Mouse (Mus musculus): ENCODE measurements around the gene Stil. TPM values are rescaled to one million over a fixed set of nuclear protein-coding genes. Genes with fewer than 3 reads are reported as not detected.

The Stil gene
- polyA plus RNA-seq, 1 experiment from 2014 or later, result 13.5 TPM

- Histone ChIP-seq H3K4me2 (no peak overlapping the region), H3K4me1 (replicated peaks) (no peaks in the 10 kb centered on the region; the same call in 1 of the 2 replicates), H3K9ac (no peak overlapping the region), H3K4me3 (no peak overlapping the region), H3K36me3 (no peaks in the 10 kb centered on the region), H3K9me3 (replicated peaks) (no peaks in the 10 kb centered on the region), H3K27me3 (replicated peaks) (peaks cover 63% of the 10 kb centered on the region), H3K27ac (ENCODE audit: poor library complexity, severe bottlenecking) (no peak overlapping the region)
- 19% methylated on average over 6 of the region's 6 CpGs for WGBS
- no peak for ATAC-seq (ENCODE audit: insufficient number of reproducible peaks, low FRiP score)
These were observed 85.7 kb downstream of the Stil start for GRCm38 (mm10) chr4:115085522-115086095.

DNA sequence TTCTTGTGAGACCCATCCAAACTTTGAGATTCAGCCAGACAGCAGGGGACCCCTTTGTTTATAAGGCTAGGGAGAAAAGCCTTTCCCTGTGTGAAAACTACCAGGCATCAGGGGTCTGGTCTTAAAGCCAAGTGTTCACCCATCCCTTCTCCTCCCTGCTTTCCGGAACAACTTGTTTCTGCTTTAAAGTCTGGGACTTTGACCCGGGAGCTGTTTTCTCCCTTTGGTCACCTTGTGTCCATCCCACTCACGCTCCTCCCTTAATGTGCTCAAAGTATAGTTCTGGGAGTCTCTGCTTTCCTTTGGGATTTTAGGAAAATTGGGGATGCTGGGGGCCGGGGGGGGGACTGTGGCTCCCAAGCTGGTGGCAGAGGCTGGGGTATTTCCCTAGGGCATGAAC lies 86.3 kb downstream of the Stil start:
- Histone ChIP-seq H3K9ac (no peak overlapping the region), H3K27me3 (replicated peaks) (peaks cover 70% of the 10 kb centered on the region), H3K9me3 (replicated peaks) (no peaks in the 10 kb centered on the region), H3K4me3 (no peak overlapping the region), H3K4me1 (replicated peaks) (no peaks in the 10 kb centered on the region; the same call in 1 of the 2 replicates), H3K36me3 (no peaks in the 10 kb centered on the region), H3K27ac (ENCODE audit: poor library complexity, severe bottlenecking) (no peak overlapping the region), H3K4me2 (no peak overlapping the region)
- 65% methylated on average over 4 of the region's 4 CpGs for WGBS
- ATAC-seq (ENCODE audit: insufficient number of reproducible peaks, low FRiP score), result no peak

- Histone ChIP-seq H3K27me3 (replicated peaks) (peaks cover 71% of the 10 kb centered on the region), H3K27ac (ENCODE audit: poor library complexity, severe bottlenecking) (no peak overlapping the region)
These were observed 86.9 kb downstream of the Stil start for GRCm38 (mm10) chr4:115086763-115087415.

GRCm38 (mm10) chr4:115088611-115089338 lies 88.8 kb downstream of the Stil start, which contains the start of gene Pdzk1ip1:
Gene Pdzk1ip1 (plus strand): TSS chr4:115088708.
- no peaks in the 10 kb centered on the region; the same call in 1 of the 2 replicates for H3K4me1 ChIP-seq (replicated peaks)
- peak within 1 kb of the TSS; percentile 54 for H3K4me2 ChIP-seq
- peaks cover 70% of the 10 kb centered on the region for H3K27me3 ChIP-seq (replicated peaks)
- WGBS, result 18% methylated on average over 11 of the region's 11 CpGs
- peak within 1 kb of the TSS; percentile 30 for H3K4me3 ChIP-seq
- H3K9me3 ChIP-seq (replicated peaks), result no peaks in the 10 kb centered on the region
- ATAC-seq (ENCODE audit: insufficient number of reproducible peaks, low FRiP score), result peak; percentile 74
- peak within 1 kb of the TSS; percentile 48; the same call in 1 of the 2 replicates for H3K9ac ChIP-seq
- no peaks in the 10 kb centered on the region for H3K36me3 ChIP-seq
- peak within 1 kb of the TSS; percentile 25; the same call in 1 of the 2 replicates for H3K27ac ChIP-seq (ENCODE audit: poor library complexity, severe bottlenecking)

More at GRCm38 (mm10) chr4:115086763-115087415, 86.9 kb downstream of the Stil start:
- Histone ChIP-seq H3K4me3 (no peak overlapping the region), H3K4me2 (no peak overlapping the region), H3K36me3 (no peaks in the 10 kb centered on the region), H3K9ac (no peak overlapping the region), H3K4me1 (replicated peaks) (no peaks in the 10 kb centered on the region; the same call in 1 of the 2 replicates), H3K9me3 (replicated peaks) (no peaks in the 10 kb centered on the region)
- no peak for ATAC-seq (ENCODE audit: insufficient number of reproducible peaks, low FRiP score)
- WGBS, result 54% methylated on average over 3 of the region's 3 CpGs

GRCm38 (mm10) chr4:115090592-115090991 lies 90.6 kb downstream of the Stil start:
- ATAC-seq (ENCODE audit: insufficient number of reproducible peaks, low FRiP score), result peak; percentile 45; the same call in 1 of the 2 replicates
- Histone ChIP-seq H3K4me2 (peak overlapping the region; percentile 23; the same call in 1 of the 2 replicates), H3K4me3 (peak overlapping the region; percentile 30; the same call in 1 of the 2 replicates), H3K4me1 (replicated peaks) (peaks cover 3% of the 10 kb centered on the region; the same call in 1 of the 2 replicates), H3K9me3 (replicated peaks) (no peaks in the 10 kb centered on the region), H3K27me3 (replicated peaks) (peaks cover 80% of the 10 kb centered on the region), H3K9ac (no peak overlapping the region), H3K27ac (ENCODE audit: poor library complexity, severe bottlenecking) (no peak overlapping the region), H3K36me3 (no peaks in the 10 kb centered on the region)
- WGBS, result 68% methylated on average over 2 of the region's 2 CpGs

GRCm38 (mm10) chr4:115091806-115092205 lies 91.8 kb downstream of the Stil start:
- no peak for ATAC-seq (ENCODE audit: insufficient number of reproducible peaks, low FRiP score)
- Histone ChIP-seq H3K4me3 (0 out of 2 replicates have a peak overlapping the region, but pooled peaks have one; percentile 3), H3K9ac (no peak overlapping the region), H3K4me1 (replicated peaks) (peaks cover 15% of the 10 kb centered on the region), H3K27ac (ENCODE audit: poor library complexity, severe bottlenecking) (no peak overlapping the region), H3K4me2 (peak overlapping the region; percentile 34), H3K27me3 (replicated peaks) (peaks cover 74% of the 10 kb centered on the region), H3K36me3 (no peaks in the 10 kb centered on the region), H3K9me3 (replicated peaks) (no peaks in the 10 kb centered on the region)
- WGBS, result 70% methylated on average over 3 of the region's 3 CpGs

Other genes with a start within 250 kb of the Stil start
- not detected in 2 replicates for gene Gm12830, start 178.4 kb upstream of the Stil start, polyA plus RNA-seq (2016; fragmentation: Nextera tagmentation; extraction: Ambion mirVana)
- 0.09 TPM in 1 of 2 replicates, not detected in the other for gene Foxd2, start 91.3 kb upstream of the Stil start, polyA plus RNA-seq (2016; fragmentation: Nextera tagmentation; extraction: Ambion mirVana)
- not detected in 2 replicates for gene Foxe3, start 74.1 kb upstream of the Stil start, polyA plus RNA-seq (2016; fragmentation: Nextera tagmentation; extraction: Ambion mirVana)
- 66.3 and 70.7 TPM in 2 replicates for gene Cmpk1, start 12.9 kb upstream of the Stil start, polyA plus RNA-seq (2016; fragmentation: Nextera tagmentation; extraction: Ambion mirVana)
- 6.9 and 8.3 TPM in 2 replicates for gene Tal1, start 56.3 kb downstream of the Stil start, polyA plus RNA-seq (2016; fragmentation: Nextera tagmentation; extraction: Ambion mirVana)
- 38.8 and 39.2 TPM in 2 replicates for gene Pdzk1ip1, start 88.5 kb downstream of the Stil start, polyA plus RNA-seq (2016; fragmentation: Nextera tagmentation; extraction: Ambion mirVana)
- gene Cyp4x1, start 134.1 kb downstream of the Stil start, polyA plus RNA-seq (2016; fragmentation: Nextera tagmentation; extraction: Ambion mirVana), result 0.10 TPM in 1 of 2 replicates, not detected in the other
- gene Cyp4a29, start 241.9 kb downstream of the Stil start, polyA plus RNA-seq (2016; fragmentation: Nextera tagmentation; extraction: Ambion mirVana), result not detected in 2 replicates

Measured in heart, embryonic 12.5 days (tissue).